Mouse (Mus musculus) lung, postnatal 0 days (tissue): ENCODE data around the gene Myo10.

ENCODE experiments used
- CTCF ChIP-seq: IDR thresholded peaks from 2 replicates; pipeline ENCODE4 v1.5.1; 2016; ENCODE audit warnings: antibody characterized with exemption, mild to moderate bottlenecking
- EP300 ChIP-seq: IDR thresholded peaks from 2 replicates; pipeline ENCODE4 v1.6.1; 2016; ENCODE audit warnings: antibody characterized with exemption, mild to moderate bottlenecking, control low read depth

DNA sequence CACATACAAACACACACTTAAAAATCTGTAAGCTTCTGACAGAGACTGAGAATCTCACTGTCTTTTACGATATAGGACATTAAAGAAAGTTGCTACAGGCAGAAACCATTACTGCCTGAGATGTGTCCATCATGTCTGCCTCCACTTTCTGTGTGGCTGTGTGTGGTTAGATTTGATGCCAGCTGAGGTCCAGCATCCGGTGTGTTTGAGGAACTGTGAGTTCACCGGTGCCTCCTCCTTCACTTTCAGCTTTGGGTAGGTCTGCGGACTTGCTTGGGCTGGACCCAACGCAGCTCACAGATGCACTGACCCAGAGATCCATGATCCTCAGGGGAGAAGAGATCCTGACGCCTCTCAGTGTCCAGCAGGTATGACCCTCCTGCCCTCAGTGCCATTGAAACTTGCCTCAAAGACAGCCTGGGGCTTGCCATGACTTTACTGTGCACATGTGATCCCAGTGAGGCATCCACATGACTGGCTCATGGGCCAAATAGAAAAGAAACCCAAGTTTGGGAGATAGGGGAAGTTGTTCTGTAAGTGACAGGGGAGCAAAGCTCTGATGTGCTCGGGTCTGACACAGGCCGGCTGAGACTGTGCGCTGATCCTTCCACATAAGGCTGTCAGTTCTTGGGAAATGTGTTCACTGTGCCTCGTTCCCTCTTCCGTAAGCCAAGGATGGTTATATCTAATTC, 111.6 kb downstream of the Myo10 start:
- TF ChIP-seq CTCF = no peak
- no peak for TF ChIP-seq EP300
